Mouse (Mus musculus) liver, postnatal 0 days (tissue): Measurements from ENCODE around the gene Pdgfa.

Experiments
- CTCF ChIP-seq: sonication (generic); IDR thresholded peaks from 2 replicates; pipeline ENCODE4 v1.5.1; 2016; ENCODE audit warnings: antibody characterized with exemption, low read depth
- EP300 ChIP-seq: IDR thresholded peaks from 2 replicates; pipeline ENCODE4 v1.6.1; 2016; ENCODE audit warnings: antibody characterized with exemption, low read depth, mild to moderate bottlenecking

DNA sequence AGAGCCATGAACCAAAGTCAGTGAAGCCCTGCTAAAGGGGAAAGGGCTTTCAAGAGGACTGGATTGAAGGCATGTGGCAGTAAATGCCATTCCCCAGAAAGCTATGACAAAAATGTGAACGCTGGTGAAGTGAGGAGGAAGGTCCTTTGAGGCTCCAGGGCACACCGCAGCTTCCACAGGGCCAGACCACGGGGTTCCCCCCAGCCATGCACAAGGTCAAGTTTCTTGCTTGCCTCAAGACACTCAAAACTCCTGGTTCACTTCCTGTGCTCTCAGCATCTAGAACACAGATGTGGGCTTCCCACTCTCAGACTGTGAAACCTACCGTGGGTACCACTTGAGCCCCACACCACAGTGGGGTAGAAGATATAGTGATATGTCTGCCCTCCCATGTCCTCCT is 46.4 kb upstream of the Pdgfa start:
- TF ChIP-seq CTCF (no peak), EP300 (no peak)
